Mouse (Mus musculus): ENCODE results near the gene Aacs.
A peak's percentile ranks its signal among the peaks of the same experiment; 100 is the strongest.

Gene Aacs

DNA sequence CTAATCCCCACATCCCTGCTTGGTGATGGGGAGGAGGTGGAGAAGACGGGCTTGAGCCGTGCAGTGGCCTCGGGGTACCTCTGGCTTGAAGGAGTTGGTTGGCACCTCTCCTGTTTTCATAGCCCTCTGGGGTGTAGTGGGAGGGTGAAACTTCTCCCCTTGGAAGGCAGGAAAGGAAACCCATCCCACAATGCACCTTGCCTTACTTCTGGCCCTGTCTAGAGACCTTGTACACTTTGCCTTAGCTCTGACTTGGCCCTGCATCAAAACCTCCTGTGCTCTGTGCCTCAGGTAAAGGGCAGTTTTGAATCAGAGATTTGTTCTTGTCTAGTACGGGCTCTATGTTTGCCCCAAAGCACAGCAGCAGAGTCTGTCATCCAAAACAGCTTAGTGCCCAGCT is 4.9 kb upstream of the Aacs start:
- no peaks in the 10 kb centered on the region for H3K9me3 ChIP-seq (ENCODE audit: low read length)
- H3K4me1 ChIP-seq (replicated peaks; ENCODE audit: low read depth, low read length) = peaks cover 40% of the 10 kb centered on the region
- H3K4me3 ChIP-seq (replicated peaks; ENCODE audit: low read length) = no peak overlapping the region
- no peak for TF ChIP-seq POU5F1 (IDR thresholded peaks at IDR 0.05; ENCODE audit: borderline replicate concordance, low read length)
- no peak for TF ChIP-seq NANOG (IDR thresholded peaks at IDR 0.05; ENCODE audit: borderline replicate concordance, low read length)
- TF ChIP-seq CTCF (conservative IDR thresholded peaks at IDR 0.05; ENCODE audit: low read length) = no peak
- H3K27me3 ChIP-seq (ENCODE audit: insufficient read depth, low read length) = peaks cover 5% of the 10 kb centered on the region; the same call in 1 of the 2 replicates
- H3K36me3 ChIP-seq (ENCODE audit: insufficient read depth, low read length) = no peaks in the 10 kb centered on the region

DNA sequence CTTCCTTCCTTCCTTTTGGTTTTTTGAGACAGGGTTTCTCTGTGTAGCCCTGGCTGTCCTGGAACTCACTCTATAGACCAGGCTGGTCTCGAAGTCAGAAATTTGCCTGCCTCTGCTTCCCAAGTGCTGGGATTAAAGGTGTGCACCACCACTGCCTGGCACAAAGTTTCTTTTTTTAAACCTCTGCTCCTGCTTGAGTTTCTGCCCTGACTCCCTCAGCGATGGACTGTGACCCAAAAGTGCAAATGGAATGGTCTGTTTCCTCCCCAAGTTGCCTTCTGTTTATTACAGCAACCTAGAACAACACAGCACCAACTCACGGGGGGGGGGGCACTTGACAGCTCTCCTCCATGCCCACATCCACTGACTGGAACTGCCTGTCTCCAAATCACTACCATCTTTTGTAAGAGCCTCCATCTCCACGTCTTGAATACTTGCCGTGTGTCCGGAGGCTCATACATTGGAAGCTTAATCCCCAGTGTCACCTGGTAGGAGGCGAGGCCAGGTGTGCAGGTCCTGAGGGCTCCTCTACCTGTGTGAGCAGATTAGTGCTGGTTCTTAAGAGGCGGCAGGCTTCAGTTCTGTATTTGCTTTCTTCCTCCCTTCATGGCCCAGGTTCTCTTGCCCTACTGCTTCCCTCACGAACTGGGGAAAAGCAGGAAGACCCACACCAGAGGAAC is 2.7 kb upstream of the Aacs start:
- Histone ChIP-seq H3K9me3 (ENCODE audit: low read length) (no peaks in the 10 kb centered on the region), H3K27me3 (ENCODE audit: insufficient read depth, low read length) (peaks cover 19% of the 10 kb centered on the region), H3K4me1 (replicated peaks; ENCODE audit: low read depth, low read length) (peaks cover 52% of the 10 kb centered on the region), H3K4me3 (replicated peaks; ENCODE audit: low read length) (no peak overlapping the region), H3K36me3 (ENCODE audit: insufficient read depth, low read length) (peaks cover 5% of the 10 kb centered on the region; the same call in 1 of the 2 replicates)
- no peak for TF ChIP-seq POU5F1 (IDR thresholded peaks at IDR 0.05; ENCODE audit: borderline replicate concordance, low read length)
- no peak for TF ChIP-seq NANOG (IDR thresholded peaks at IDR 0.05; ENCODE audit: borderline replicate concordance, low read length)
- no peak for TF ChIP-seq CTCF (conservative IDR thresholded peaks at IDR 0.05; ENCODE audit: low read length)

DNA sequence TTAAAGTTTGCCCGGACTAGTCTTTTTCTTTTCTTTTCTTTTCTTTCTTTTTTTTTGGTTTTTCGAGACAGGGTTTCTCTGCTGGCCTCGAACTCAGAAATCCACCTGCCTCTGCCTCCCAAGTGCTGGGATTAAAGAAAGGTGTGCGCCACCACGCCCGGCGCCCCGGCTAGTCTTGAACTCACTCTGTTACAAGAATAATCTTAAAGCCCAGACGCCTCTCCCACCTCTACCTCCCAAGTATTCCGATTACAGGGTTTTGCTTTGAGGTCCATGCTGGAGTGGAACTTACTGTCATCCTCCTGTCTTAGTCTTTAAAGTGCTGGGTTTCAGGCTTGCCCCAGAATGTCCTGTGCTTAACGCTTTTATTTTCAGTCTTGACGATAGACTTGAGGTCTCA is 584 bp upstream of the Aacs start:
- no peak for TF ChIP-seq NANOG (IDR thresholded peaks at IDR 0.05; ENCODE audit: borderline replicate concordance, low read length)
- no peak for TF ChIP-seq CTCF (conservative IDR thresholded peaks at IDR 0.05; ENCODE audit: low read length)
- TF ChIP-seq POU5F1 (IDR thresholded peaks at IDR 0.05; ENCODE audit: borderline replicate concordance, low read length) = no peak
- H3K4me1 ChIP-seq (replicated peaks; ENCODE audit: low read depth, low read length) = peaks cover 48% of the 10 kb centered on the region
- H3K9me3 ChIP-seq (ENCODE audit: low read length) = no peaks in the 10 kb centered on the region
- peaks cover 19% of the 10 kb centered on the region for H3K27me3 ChIP-seq (ENCODE audit: insufficient read depth, low read length)
- H3K4me3 ChIP-seq (replicated peaks; ENCODE audit: low read length) = peak overlapping the region; percentile 94
- H3K36me3 ChIP-seq (ENCODE audit: insufficient read depth, low read length) = peaks cover 21% of the 10 kb centered on the region

DNA sequence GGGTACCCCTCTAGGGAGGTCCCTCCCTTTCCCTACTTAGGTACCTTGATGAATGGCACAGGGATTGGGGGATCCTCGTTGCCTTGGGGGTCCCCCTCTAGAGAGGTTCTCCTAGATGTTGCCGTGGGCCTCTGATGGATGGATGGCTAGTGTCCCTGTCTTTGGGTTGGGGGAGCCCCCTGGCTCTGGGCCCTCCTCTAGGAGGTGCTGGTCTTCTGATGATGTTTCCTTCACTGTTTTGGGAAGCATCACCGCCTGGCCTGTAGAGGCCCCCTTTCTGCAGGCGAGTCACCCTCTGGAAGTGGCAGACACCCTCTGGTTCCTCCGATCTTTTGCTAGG is 642 bp downstream of the Aacs start:
- Histone ChIP-seq H3K4me1 (replicated peaks; ENCODE audit: low read depth, low read length) (peaks cover 53% of the 10 kb centered on the region), H3K36me3 (ENCODE audit: insufficient read depth, low read length) (peaks cover 21% of the 10 kb centered on the region), H3K4me3 (replicated peaks; ENCODE audit: low read length) (peak overlapping the region; percentile 94), H3K9me3 (ENCODE audit: low read length) (no peaks in the 10 kb centered on the region), H3K27me3 (ENCODE audit: insufficient read depth, low read length) (peaks cover 19% of the 10 kb centered on the region)
- TF ChIP-seq NANOG (IDR thresholded peaks at IDR 0.05; ENCODE audit: borderline replicate concordance, low read length) = no peak
- TF ChIP-seq POU5F1 (IDR thresholded peaks at IDR 0.05; ENCODE audit: borderline replicate concordance, low read length) = no peak
- no peak for TF ChIP-seq CTCF (conservative IDR thresholded peaks at IDR 0.05; ENCODE audit: low read length)

DNA sequence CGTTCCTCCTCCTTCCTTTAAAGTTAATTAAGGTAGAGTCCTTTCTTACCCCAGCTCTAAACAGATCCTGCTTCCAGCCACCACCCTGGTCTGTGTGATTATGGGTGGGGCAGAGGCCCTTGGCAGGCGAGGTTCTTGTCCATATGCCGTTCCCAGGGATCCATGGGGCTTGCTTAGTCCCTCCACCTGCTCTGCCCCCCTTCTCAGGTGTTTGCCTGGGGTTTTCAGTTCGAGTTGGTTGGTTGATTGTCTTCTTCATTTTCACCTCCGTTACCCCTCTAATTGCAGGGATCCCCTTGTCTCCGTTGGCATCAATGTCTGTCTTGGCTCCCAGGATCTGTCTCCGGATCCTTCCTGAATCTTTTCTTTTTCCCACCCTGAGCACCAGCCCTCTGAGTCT is 1.2 kb downstream of the Aacs start:
- Histone ChIP-seq H3K4me1 (replicated peaks; ENCODE audit: low read depth, low read length) (peaks cover 57% of the 10 kb centered on the region), H3K9me3 (ENCODE audit: low read length) (no peaks in the 10 kb centered on the region), H3K27me3 (ENCODE audit: insufficient read depth, low read length) (peaks cover 19% of the 10 kb centered on the region), H3K4me3 (replicated peaks; ENCODE audit: low read length) (peak overlapping the region; percentile 94), H3K36me3 (ENCODE audit: insufficient read depth, low read length) (peaks cover 21% of the 10 kb centered on the region)
- TF ChIP-seq POU5F1 (IDR thresholded peaks at IDR 0.05; ENCODE audit: borderline replicate concordance, low read length) = no peak
- no peak for TF ChIP-seq CTCF (conservative IDR thresholded peaks at IDR 0.05; ENCODE audit: low read length)
- TF ChIP-seq NANOG (IDR thresholded peaks at IDR 0.05; ENCODE audit: borderline replicate concordance, low read length) = no peak

DNA sequence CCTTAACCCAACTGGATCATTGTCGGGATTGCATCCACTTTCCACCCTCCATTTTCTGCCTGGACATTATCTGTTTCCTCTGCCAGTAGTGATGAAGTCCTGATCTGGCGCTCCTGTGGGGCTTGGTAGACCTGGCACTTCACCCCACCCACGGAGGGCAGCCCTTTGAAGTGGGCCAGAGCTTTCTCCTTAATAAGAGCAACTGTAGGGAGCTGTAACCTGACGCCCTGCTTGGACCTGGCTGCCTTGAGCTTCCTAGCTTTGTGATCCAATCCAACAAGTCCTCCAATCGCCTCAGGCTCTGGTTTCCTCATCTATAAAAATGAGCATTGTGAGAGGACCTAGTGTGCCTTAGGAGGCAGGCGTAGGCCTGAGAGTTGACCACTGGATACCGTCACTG is 1.9 kb downstream of the Aacs start:
- no peaks in the 10 kb centered on the region for H3K9me3 ChIP-seq (ENCODE audit: low read length)
- peaks cover 26% of the 10 kb centered on the region for H3K36me3 ChIP-seq (ENCODE audit: insufficient read depth, low read length)
- TF ChIP-seq NANOG (IDR thresholded peaks at IDR 0.05; ENCODE audit: borderline replicate concordance, low read length) = no peak
- H3K27me3 ChIP-seq (ENCODE audit: insufficient read depth, low read length) = peaks cover 19% of the 10 kb centered on the region
- H3K4me1 ChIP-seq (replicated peaks; ENCODE audit: low read depth, low read length) = peaks cover 57% of the 10 kb centered on the region
- peak overlapping the region; percentile 94; the same call in 1 of the 2 replicates for H3K4me3 ChIP-seq (replicated peaks; ENCODE audit: low read length)

DNA sequence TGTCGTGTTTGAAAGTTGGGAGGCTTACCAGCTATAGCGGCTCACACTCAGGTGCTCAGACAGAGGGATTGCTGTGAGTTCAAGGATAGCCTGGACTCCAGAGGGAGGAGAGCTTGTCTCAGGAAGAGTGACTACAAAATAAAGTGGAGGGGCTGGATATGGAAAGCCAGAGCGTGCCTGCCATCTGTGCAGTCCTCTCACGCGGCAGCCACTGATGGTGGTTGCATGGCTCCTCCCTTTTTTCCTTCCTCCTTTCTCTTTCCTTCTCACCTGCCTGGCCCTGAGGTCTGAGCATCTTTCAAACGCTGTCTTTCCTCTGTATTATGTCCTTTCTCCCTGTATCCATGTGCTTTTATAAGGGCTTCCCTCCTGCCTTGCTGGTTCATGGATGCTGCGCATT is 2.4 kb downstream of the Aacs start:
- no peak overlapping the region for H3K4me3 ChIP-seq (replicated peaks; ENCODE audit: low read length)
- peaks cover 57% of the 10 kb centered on the region for H3K4me1 ChIP-seq (replicated peaks; ENCODE audit: low read depth, low read length)
- H3K27me3 ChIP-seq (ENCODE audit: insufficient read depth, low read length) = peaks cover 18% of the 10 kb centered on the region
- peaks cover 31% of the 10 kb centered on the region for H3K36me3 ChIP-seq (ENCODE audit: insufficient read depth, low read length)
- H3K9me3 ChIP-seq (ENCODE audit: low read length) = no peaks in the 10 kb centered on the region
- TF ChIP-seq NANOG (IDR thresholded peaks at IDR 0.05; ENCODE audit: borderline replicate concordance, low read length) = no peak
- no peak for TF ChIP-seq POU5F1 (IDR thresholded peaks at IDR 0.05; ENCODE audit: borderline replicate concordance, low read length)
- TF ChIP-seq CTCF (conservative IDR thresholded peaks at IDR 0.05; ENCODE audit: low read length) = no peak

DNA sequence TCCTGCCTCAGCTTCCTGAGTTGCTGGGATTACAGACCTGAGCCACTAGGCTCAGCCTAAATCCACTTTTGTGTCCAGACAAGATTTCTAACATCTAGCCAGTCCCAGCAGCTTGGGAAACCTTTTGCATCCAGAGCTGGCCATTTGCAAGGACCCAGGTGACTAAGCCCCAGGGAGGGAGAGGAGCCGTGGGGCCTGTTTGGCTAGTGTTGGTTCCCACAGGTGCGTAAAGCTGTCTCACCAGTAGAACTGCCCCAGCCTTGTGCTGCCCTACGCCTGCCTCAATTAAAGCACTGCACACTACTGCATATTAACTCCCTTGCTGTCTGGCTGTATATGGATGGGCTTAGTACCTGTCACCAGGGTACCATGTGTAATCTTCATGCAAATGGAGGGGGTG is 3.8 kb downstream of the Aacs start:
- TF ChIP-seq NANOG (IDR thresholded peaks at IDR 0.05; ENCODE audit: borderline replicate concordance, low read length) = no peak
- no peak for TF ChIP-seq CTCF (conservative IDR thresholded peaks at IDR 0.05; ENCODE audit: low read length)
- TF ChIP-seq POU5F1 (IDR thresholded peaks at IDR 0.05; ENCODE audit: borderline replicate concordance, low read length) = no peak
- H3K9me3 ChIP-seq (ENCODE audit: low read length) = no peaks in the 10 kb centered on the region
- H3K27me3 ChIP-seq (ENCODE audit: insufficient read depth, low read length) = peaks cover 17% of the 10 kb centered on the region
- peaks cover 44% of the 10 kb centered on the region for H3K36me3 ChIP-seq (ENCODE audit: insufficient read depth, low read length)
- H3K4me1 ChIP-seq (replicated peaks; ENCODE audit: low read depth, low read length) = peaks cover 57% of the 10 kb centered on the region
- H3K4me3 ChIP-seq (replicated peaks; ENCODE audit: low read length) = no peak overlapping the region
